Mouse (Mus musculus): Measurements from ENCODE around the gene Mcoln2.
"Not testable (repeated sequence)": the region's sequence is repeated elsewhere in the genome, so short reads cannot be mapped to it uniquely, and the experiment has no call there.

The Mcoln2 gene

DNA sequence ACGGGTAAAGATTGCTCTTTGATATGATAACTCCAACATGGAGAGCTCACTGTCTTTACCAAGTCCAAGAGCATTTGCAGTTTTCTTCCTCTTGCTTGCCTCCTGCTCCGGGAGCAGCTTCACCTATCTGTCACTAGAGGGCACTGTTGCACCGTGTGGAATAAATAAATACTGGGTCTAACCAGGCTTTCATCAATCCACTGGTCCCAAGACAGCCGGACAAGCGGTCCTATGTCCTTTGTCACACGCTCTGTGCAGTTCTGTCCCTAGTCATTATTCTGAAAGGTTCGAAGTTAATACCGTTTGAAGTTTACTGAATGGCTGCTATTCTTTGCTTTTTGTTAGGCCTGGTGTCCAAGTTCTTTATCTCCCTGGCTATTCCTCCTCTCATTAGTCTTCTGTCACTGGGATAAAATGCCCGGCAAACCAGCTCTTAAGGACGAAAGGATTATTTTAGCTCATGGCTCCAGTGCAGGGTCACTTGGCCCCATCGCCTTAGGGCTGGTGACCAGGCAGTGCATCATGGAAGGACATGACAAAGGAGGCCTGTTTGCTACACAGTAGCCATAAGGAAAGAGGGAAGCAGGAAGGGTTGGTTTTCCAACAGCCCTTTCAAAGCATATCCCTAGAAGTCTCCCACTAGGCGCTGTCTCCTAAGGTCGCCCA lies 35.5 kb downstream of the Mcoln2 start:
- DNase-seq (ENCODE audit: low read depth, low spot score): peak; percentile 73

DNA sequence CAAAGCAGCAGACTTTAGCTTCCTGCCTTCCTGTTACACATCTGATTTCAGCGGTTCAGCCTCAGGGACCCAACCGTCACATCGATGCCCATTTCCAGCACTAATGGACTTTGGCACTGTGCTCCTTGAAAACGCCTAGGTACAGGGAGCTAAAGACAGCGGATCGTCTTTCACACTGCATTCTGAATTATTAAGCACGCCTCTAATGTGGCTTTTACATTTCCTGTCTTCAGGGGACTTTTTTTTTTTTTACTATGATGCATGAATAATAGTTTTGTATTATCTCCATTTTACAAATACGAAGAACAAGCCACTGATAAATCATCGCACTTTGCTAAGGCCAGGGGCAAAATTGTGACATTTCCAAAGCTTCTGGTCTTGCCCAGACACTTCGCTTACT lies 36.4 kb downstream of the Mcoln2 start:
- no peak for DNase-seq (ENCODE audit: low read depth, low spot score)

- DNase-seq (ENCODE audit: low read depth, low spot score): no peak
Measured at GRCm38 (mm10) chr3:146189933-146190332, 40.3 kb downstream of the Mcoln2 start.

GRCm38 (mm10) chr3:146192507-146192906 lies 42.9 kb downstream of the Mcoln2 start:
- DNase-seq (ENCODE audit: low read depth, low spot score): no peak

DNA sequence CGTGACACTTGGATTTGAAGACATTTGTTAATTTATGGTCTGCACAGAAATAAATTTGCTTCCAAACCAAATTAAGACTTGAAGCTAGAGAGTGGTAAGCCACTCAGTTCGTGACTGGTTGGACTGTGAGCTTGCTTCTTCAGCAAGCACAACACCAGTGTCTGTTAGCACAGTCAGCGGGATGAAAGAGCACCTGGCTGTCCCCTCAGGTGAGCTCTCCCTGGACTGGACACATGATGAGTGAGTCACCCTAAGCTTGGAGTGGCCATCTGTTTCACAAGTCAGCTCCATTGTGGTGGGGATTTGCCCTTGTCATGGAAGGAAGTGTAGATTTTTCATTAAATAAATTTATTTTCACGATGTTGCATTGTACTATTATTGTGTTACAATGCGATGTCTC lies 45.5 kb downstream of the Mcoln2 start:
- DNase-seq (ENCODE audit: low read depth, low spot score): no peak

GRCm38 (mm10) chr3:146196301-146196700 lies 46.7 kb downstream of the Mcoln2 start:
- DNase-seq (ENCODE audit: low read depth, low spot score): no peak

GRCm38 (mm10) chr3:146196780-146197743 lies 47.4 kb downstream of the Mcoln2 start:
- no peak for DNase-seq (ENCODE audit: low read depth, low spot score)

GRCm38 (mm10) chr3:146197785-146198184 lies 48.2 kb downstream of the Mcoln2 start:
- no peak for DNase-seq (ENCODE audit: low read depth, low spot score)

DNA sequence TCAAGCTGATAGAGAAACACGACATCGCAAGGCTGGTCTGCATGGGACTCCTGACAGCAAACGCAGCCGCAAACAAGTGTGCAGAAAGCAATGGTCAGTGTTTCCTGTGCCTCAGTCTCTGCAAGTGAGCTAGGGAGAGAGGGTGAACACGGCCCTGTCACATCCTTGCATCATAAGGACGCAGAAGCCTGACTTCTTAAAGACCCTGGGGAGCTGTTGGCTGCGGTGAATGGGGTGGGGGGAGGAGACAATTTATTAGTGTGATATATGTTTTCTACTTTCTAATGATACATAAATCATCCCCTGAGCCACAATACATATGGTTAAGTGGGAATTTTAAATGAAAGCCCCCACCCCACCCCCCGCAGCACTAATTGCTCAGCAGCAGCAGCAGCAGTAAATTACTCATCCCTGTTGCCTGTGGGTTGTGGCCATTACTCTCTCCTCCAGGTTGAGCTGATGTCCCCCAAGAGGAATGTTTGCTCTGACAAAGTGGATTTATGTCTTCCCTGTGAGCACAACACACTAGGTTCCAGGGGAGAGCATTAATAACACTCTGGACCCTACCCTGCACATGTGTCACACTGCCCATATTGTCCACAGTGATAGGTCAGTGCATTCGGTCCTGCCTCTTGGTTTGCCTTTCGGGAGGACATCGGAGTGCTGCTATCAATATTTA lies 49.3 kb downstream of the Mcoln2 start:
- DNase-seq (ENCODE audit: low read depth, low spot score): no peak

DNA sequence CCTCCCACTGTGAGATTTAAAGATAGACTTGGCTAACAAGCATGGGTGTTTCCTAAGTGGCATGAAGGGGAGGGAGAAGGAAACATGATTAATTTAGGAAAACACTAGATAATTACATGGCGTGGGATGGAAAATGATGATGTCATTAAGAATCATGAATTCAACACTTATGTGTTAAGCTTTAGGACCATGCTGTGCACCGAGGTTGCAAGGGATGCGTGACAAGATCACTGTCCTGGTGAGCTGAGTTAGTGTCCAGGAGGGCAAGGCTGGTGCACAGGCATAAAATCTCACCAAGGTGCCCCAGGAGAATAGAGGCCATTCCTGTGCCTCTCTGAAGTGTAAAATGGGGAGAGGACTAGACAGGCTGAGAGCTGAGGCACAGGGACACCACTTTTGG lies 49.9 kb downstream of the Mcoln2 start:
- no peak for DNase-seq (ENCODE audit: low read depth, low spot score)

- DNase-seq (ENCODE audit: low read depth, low spot score): no peak
Measured at GRCm38 (mm10) chr3:146204375-146204774, 54.7 kb downstream of the Mcoln2 start.

- DNase-seq (ENCODE audit: low read depth, low spot score): no peak
Measured at GRCm38 (mm10) chr3:146205305-146205704, 55.7 kb downstream of the Mcoln2 start.

DNA sequence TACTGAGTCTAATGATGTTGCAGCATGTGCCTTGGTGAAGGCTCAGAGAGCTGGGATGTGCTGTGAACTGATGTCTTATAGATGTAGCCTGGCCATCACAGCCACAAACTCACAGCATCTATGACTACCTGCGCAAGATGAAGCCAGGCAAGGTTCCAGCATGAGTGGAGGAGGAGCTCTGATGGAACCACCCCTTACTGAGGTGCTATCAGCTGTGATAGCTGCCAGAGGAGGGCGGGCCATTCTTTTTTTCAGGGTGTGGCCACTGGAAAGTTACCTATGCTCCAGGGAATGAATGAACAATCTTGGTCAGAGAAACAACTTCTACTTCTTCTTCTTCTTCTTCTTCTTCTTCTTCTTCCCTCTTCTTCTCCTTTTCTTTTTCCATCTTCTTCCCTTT lies 57.0 kb downstream of the Mcoln2 start:
- DNase-seq (ENCODE audit: low read depth, low spot score): no peak

- DNase-seq (ENCODE audit: low read depth, low spot score): no peak
Measured at GRCm38 (mm10) chr3:146207440-146207839, 57.8 kb downstream of the Mcoln2 start.

DNA sequence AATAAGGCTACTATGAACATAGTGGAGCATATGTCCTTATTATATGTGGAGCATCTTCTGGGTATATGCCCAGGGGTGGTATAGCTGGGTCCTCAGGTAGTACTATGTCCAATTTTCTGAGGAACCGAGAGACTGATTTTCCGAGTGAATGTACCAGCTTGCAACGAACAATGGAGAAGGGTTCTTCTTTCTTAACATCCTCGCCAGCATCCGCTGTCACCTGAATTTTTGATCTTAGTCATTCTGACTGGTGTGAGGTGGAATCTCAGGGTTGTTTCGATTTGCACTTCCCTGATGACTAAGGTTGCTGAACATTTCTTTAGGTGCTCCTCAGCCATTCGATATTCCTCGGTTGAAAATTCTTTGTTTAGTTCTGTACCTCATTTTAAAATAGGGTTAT lies 60.1 kb downstream of the Mcoln2 start:
- not testable (repeated sequence) for DNase-seq (ENCODE audit: low read depth, low spot score)

DNA sequence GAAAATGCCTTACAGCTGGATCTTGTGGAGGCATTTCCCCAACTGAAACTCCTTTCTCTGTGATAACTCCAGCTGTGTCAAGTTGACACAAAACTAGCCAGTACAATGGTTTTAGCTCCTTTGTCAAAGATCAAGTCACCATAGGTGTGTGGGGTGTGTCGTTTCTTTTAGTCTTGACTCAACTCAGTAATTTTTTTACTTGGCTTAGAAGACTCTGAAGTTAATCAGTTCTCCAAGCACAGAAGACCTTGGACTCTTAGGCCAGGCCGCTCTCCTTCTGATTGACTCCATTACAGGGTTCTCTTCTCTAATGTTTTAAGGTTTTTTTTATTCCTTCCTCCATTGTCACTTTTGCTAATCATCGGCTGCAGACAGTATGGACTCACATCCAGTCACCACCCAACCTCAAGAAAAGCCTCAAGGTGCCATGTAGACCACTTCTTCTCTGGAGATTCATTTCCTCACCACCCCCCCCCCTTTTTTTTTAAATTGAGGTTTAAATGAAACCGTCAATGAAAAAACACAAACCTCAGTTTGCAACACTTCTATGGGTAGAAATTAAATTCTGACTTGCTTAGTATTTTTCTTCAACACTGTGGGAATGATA lies 61.6 kb downstream of the Mcoln2 start:
- no peak for DNase-seq (ENCODE audit: low read depth, low spot score)

GRCm38 (mm10) chr3:146211964-146212363 lies 62.3 kb downstream of the Mcoln2 start:
- no peak for DNase-seq (ENCODE audit: low read depth, low spot score)

- DNase-seq (ENCODE audit: low read depth, low spot score): no peak
Measured at GRCm38 (mm10) chr3:146213336-146213735, 63.7 kb downstream of the Mcoln2 start.

- no peak for DNase-seq (ENCODE audit: low read depth, low spot score)
Measured at GRCm38 (mm10) chr3:146216561-146216960, 66.9 kb downstream of the Mcoln2 start.

- DNase-seq (ENCODE audit: low read depth, low spot score): no peak
Measured at GRCm38 (mm10) chr3:146220776-146221486, 71.3 kb downstream of the Mcoln2 start, which contains the start of gene Lpar3. Gene Lpar3 (plus strand): TSS chr3:146220963.

- DNase-seq (ENCODE audit: low read depth, low spot score): no peak
Measured at GRCm38 (mm10) chr3:146224271-146224670, 74.6 kb downstream of the Mcoln2 start.

Measured in retina, postnatal 7 days (tissue).